Mouse (Mus musculus) CD4-positive helper T cell, adult 2 months (primary cell): ENCODE measurements around the gene Ciz1.

Experiments used
- DNase-seq: peaks from one replicate; pipeline ENCODE4 v3.0.0-alpha.2; 2012; ENCODE audit warnings: low read depth, missing footprints, low spot score

Gene Ciz1

DNA sequence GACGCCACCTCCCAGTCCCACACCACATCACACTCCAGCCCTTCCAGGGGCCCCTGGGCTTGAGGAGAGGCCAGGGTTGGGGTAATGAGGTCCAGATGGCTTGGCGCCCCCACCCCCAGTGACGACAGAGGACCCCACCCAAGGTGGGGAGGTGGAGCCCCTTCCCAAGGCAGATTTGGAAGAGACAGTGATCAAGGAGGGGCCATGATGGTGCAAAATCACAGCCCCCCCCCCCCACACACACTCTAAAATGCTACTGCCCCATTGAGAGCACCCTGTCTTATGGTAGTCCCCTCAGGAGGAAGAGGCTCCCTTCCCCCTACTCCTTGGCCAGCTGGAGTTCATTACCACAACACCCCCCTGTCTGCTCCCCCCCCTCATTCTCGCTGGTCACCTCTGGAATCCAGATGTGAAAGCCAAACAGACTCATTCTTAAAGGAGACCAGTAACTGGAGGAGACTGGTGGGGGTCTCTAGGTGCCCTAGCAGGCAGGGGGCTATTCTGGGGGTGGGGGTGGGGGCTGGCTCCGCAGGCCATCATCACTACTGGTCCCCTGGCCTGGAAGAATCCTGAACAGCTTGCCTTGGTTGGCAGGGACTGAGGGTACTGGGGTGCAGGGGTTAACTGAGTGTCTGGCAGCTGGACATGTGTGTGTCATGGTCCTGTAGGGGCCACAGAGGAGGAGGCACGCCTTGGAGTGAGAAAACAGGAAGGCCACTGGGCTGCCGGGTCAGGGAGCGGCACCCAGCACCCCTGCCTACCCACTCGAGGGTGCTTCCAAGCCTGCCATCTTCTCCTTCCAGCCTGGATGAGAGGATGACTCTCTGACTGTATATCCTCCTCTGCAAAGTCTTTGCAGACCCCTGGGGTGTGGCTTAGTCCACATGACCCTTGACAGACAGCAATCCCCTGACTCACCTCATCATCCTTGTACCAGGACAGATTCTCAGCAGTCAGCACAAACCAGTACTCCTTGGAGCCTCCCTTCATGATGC, 32.2 kb upstream of the Ciz1 start:
- DNase-seq: no peak

DNA sequence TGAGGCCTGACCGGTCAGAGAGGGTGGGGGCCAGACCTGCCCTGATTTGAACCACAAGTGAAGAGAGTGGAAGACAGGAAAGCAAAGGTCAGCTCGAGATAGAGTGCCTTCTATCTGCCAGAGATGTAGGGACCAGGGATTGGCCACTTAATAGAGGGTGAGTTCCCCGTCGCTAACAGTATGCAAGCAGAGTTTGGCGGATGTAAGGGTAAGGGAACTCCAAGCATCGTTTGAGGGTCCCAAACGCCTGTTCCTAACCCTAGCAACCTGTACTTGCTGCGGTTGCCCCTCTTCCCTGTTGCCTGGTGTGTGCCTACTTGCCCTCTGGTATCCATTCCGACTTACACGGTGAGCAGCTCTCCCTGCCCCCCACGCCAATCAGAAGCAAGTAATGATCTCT, 31.4 kb upstream of the Ciz1 start:
- DNase-seq: no peak

DNA sequence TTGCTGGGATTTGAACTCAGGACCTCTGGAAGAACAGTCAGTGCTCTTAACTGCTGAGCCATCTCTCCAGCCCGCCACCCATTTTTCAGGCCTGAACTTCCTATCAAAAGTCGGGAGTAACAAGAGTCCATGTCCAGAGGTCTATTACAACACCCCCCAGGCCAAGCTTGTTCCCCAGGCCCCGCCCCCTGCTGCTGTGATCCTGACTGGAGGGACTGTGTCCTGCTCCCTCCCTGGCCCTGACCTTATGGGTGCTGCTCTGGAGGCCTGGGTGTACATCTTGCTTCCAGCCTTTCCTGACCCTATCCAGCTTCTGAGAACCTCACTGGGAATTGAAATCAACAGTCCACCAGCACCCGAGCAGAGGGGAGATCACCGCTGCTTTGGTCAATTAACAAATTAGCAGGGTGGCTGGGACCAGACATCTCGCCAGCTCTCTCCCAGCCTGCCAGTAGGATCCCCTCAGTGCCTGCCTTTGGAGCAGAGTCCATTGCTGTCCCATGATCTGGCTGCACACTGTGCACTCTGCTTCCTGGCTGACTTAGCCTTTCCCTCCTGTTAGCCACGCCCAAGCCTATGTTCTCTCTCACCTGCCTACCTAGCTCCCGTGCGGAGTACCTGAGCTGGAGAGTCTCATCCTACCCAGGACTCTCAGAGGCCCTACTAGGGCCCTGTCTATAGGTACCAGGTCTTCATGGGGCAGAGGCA, 30.4 kb upstream of the Ciz1 start:
- no peak for DNase-seq

- DNase-seq: no peak
Measured at GRCm38 (mm10) chr2:32322754-32323741, 29.1 kb upstream of the Ciz1 start.

GRCm38 (mm10) chr2:32324322-32324721, 27.8 kb upstream of the Ciz1 start:
- no peak for DNase-seq

DNA sequence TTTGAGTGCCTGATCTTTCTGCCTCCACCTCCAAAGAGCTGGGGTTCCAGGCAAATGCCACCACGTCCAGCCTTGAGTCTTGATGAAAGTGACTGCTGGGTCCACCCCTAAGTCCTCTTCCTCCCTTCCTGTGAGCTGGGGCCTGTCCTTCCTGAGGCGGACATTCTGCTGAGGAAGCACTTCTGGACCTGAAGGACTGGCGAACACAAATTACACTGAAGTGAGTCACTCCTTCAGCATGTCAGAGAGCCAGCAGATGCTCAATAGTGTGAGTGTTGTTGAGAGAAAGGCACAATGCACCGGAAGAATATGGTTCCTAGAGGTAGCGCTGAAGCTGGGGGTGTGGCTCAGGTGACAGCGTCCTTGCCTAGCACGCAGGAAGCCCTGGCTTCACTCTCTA, 26.8 kb upstream of the Ciz1 start:
- DNase-seq: no peak

GRCm38 (mm10) chr2:32327200-32327599, 24.9 kb upstream of the Ciz1 start:
- no peak for DNase-seq

DNA sequence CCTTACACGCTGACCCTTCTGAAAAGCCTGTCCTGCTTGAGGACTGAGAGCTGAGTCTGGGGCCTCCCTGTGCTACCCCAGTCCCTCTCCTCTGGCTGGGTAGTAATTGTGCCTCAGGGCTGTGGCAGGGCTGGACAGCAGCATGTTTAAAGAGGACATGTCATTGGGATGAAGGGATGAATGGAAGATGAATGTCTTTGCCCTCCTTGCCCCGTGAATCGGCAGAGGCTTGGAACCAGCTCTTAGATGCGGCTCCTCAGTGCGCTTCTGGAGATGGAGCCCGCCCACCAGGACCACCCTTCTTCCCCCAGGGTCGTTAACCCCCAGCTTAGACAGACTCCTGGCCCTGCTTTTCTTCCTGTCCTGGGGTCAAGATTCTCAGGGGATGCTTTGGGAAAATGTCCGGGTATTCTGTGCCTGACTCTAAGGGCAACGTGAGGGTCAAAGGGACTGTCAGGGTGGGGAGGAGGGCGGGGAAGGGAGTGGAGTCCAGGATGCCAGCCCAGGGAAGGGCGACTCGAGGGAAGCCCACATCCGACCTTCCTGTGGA, 23.1 kb upstream of the Ciz1 start:
- DNase-seq: no peak

GRCm38 (mm10) chr2:32329531-32329930, 22.6 kb upstream of the Ciz1 start:
- no peak for DNase-seq

DNA sequence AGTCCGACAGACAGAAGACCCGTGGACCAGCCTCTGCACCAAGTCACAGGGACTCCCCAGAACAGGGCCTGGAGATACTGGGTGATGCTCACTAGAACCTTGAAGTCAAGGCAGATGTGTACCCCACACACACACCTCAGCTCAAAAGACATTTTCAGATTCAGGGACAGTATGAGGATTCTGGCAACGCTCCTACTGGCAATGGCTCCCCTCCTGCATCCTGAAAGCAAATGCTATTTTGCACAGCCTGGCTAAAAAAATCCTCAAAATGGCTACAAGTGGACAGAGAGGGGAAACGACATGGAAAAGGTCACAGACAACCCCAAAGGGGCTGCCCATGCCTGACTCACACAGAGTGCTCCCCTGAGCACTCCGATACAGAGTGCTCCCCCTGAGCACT, 20.0 kb upstream of the Ciz1 start:
- no peak for DNase-seq

DNA sequence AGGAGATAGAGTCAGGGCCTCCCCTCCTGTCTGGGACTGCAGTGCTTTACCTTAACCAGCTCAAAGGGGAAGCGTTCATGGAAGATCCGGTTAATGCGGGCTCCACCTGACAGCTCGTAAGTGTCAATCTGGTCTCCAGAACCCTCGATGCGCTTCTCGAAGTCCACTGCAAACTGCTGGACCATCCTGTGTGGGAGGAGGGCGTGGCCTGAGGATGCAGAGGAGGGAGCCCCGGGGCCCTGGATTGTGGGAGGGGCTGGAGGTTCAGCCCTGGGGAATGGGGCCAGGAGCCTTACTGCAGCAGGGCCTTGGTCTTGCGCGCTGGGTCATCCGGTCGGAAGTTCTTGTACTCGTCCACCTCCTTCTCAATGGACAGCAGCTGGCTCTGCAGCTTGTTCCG, 16.2 kb upstream of the Ciz1 start:
- no peak for DNase-seq

- DNase-seq: no peak
Measured at GRCm38 (mm10) chr2:32339912-32340642, 12.1 kb upstream of the Ciz1 start.

DNA sequence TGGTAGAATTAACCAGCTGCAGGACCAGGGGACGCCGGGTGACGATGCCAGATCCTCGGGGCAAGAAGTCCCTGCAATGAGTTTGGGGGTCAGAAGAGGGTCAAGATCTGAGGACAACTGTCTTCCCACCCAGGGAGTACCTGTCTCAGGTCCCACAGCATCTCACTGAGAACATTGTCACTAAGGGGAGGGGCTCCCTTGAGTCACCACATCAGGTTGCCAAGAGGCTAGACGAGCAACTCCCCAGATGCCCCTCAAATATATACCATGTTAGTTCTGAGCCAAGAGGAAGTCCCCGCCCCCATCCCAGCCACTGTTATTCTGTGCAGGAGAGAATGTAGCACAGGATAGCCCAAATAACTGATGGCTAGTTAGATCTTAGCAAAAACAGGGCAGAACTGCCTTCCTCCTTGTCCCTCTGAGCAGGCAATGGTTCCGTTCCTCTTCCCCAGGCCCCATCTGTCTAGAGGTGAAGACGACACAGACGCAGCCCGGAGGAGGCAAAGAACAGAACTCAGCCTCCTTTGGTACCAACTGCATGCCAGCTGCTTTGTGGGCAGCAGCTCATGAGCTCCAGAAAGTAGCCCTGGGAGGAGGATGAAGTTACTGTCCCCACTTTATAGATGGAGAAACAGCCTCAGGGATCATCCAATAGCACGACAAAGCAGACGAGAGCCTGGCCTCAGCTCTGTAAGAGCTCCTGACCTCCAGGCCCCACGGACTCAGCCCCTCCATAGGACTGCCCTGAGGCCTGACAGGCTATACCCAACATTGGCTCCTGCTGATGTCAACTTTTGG, 11.1 kb upstream of the Ciz1 start:
- no peak for DNase-seq

GRCm38 (mm10) chr2:32341634-32341939, 10.5 kb upstream of the Ciz1 start:
- DNase-seq: no peak

- no peak for DNase-seq
Measured at GRCm38 (mm10) chr2:32342039-32342438, 10.1 kb upstream of the Ciz1 start.

GRCm38 (mm10) chr2:32342539-32343350, 9.4 kb upstream of the Ciz1 start:
- no peak for DNase-seq

GRCm38 (mm10) chr2:32343351-32343671, 8.8 kb upstream of the Ciz1 start:
- DNase-seq: no peak

- DNase-seq: no peak
Measured at GRCm38 (mm10) chr2:32344056-32344455, 8.1 kb upstream of the Ciz1 start.

DNA sequence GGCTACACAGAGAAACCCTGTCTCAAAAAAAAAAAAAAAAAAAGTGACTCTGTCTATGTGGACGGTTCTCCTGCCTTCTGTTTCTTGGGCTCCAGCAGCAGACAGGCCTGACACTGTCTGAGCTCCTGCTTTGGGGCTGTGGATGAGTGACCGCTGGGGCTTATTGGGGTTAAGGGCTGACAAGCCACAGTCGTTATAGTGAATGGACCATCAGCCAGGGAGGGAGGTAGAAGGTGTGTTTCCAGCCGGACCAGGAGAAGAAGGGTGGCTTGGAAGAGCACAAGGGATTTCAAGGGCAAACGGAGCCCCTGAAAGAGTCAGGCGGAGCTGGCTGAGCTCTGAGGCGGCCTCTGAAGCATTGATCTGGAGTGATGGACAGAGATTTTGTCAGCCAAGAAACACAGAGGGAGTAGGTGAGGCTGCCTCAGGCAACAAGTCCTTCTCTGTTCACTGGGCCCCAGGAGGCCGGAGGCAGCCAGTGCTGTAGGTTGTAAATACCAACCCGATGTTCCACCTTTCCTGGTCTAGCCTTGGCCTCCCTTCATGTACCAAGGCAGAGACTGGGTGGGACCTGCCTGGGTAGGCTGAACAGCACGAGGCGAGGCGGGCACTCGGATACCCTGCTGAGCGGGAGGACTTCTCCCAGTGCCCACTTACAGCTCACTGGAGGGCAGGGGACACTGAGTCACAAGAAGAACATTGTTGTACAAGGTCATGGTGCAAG, 7.4 kb upstream of the Ciz1 start:
- no peak for DNase-seq
